Mouse (Mus musculus) thymus, adult 2 months (tissue): Measurements from ENCODE around the gene Map7. TPM values are rescaled to one million over a fixed set of nuclear protein-coding genes. Genes with fewer than 3 reads are reported as not detected.

Source experiments
- DNase-seq: peaks from one replicate; pipeline ENCODE4 v3.0.0; 2021
- H3K27ac ChIP-seq: fragments of 200-500 bp; 2 replicates; pipeline ENCODE4 v1.5.1; 2012; ENCODE audit warnings: low read length, control low read depth; ENCODE audit not compliant: control insufficient read depth, insufficient read depth
- H3K27me3 ChIP-seq: fragments of 200-500 bp; 2 replicates; pipeline ENCODE4 v1.6.1; 2012; ENCODE audit warnings: mild to moderate bottlenecking, low read length, moderate library complexity, mixed read lengths; ENCODE audit not compliant: control insufficient read depth, insufficient read depth
- H3K36me3 ChIP-seq: fragments of 200-500 bp; 2 replicates; pipeline ENCODE4 v1.6.1; 2012; ENCODE audit warnings: mild to moderate bottlenecking, low read length, moderate library complexity; ENCODE audit not compliant: control insufficient read depth, insufficient read depth
- H3K4me1 ChIP-seq: fragments of 200-500 bp; replicated peaks from 2 replicates; pipeline ENCODE4 v1.6.1; 2012; ENCODE audit warnings: low read length; ENCODE audit not compliant: control insufficient read depth, insufficient read depth
- H3K4me3 ChIP-seq: fragments of 200-500 bp; 2 replicates; pipeline ENCODE4 v1.5.1; 2012; ENCODE audit warnings: mild to moderate bottlenecking, low read length, control low read depth, moderate library complexity; ENCODE audit not compliant: control insufficient read depth, insufficient read depth
- CTCF ChIP-seq: fragments of 200-500 bp; IDR thresholded peaks from 2 replicates; pipeline ENCODE4 v1.5.1; 2012; ENCODE audit warnings: mild to moderate bottlenecking, control low read depth, low read length, moderate library complexity, borderline replicate concordance; ENCODE audit not compliant: control insufficient read depth, poor library complexity, insufficient read depth; ENCODE audit errors: extremely low read depth
- POLR2A ChIP-seq: fragments of 200-500 bp; IDR thresholded peaks from 2 replicates; pipeline ENCODE4 v1.6.1; 2012; ENCODE audit warnings: mild to moderate bottlenecking, low read length, control low read depth, moderate library complexity; ENCODE audit not compliant: control insufficient read depth, poor library complexity, insufficient read depth; ENCODE audit errors: extremely low read depth
- WGBS: fragments of 180-500 bp; shearing (Covaris S2); methylation state at CpG from one replicate; pipeline ENCODE4 v1.1.7; 2018; 5-methylcytosine and 5-hydroxymethylcytosine counted together
- polyA plus RNA-seq: library from polyadenylated mRNA; depleted of rRNA; stranded (reverse); fragments of >200 nt; gene quantifications from 2 replicates; pipeline ENCODE4 v1.2.3, GENCODE M21; 2012

Gene Map7
- polyA plus RNA-seq, 1 experiment: 6.9 TPM

DNA sequence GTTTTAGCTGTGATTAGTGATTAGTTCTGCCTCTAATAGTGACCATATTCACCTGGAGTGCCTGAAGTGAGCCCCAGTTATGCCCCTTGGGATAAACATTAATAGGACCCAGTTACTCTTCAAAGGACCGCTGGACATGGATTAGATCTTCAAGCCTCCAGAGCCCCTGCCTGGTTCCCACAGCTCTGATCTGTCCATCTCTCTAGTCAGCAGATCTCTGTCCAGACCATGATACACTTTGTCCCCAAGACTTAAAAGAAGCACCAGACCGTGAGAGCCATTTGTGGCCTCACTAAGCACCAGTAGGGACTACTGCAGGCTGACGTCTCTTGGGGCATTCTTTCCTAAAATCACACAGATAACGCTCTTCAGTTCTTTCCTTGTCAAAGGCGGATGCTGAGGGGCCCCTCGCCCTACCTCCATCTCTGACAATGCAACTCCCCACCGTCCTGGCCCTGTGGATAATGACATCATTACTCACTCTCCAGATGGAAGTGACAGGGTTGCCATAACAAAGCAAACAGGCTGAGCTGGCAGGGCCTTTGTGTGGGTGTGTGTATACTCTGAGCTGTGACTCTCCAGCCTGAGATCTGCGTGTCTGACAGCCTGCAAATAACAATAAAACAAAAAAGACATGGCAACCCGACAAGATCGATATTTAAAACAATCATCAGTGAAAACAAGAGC is 137.2 kb downstream of the Map7 start:
- H3K36me3 ChIP-seq: peaks cover 6% of the 10 kb centered on the region; the same call in 1 of the 2 replicates
- WGBS: 89% methylated on average over 10 of the region's 10 CpGs
- H3K27ac ChIP-seq: no peak overlapping the region
- peaks cover 11% of the 10 kb centered on the region for H3K4me1 ChIP-seq
- no peaks in the 10 kb centered on the region for H3K27me3 ChIP-seq
- TF ChIP-seq CTCF (no peak), POLR2A (no peak)
- DNase-seq: no peak
- no peak overlapping the region for H3K4me3 ChIP-seq

DNA sequence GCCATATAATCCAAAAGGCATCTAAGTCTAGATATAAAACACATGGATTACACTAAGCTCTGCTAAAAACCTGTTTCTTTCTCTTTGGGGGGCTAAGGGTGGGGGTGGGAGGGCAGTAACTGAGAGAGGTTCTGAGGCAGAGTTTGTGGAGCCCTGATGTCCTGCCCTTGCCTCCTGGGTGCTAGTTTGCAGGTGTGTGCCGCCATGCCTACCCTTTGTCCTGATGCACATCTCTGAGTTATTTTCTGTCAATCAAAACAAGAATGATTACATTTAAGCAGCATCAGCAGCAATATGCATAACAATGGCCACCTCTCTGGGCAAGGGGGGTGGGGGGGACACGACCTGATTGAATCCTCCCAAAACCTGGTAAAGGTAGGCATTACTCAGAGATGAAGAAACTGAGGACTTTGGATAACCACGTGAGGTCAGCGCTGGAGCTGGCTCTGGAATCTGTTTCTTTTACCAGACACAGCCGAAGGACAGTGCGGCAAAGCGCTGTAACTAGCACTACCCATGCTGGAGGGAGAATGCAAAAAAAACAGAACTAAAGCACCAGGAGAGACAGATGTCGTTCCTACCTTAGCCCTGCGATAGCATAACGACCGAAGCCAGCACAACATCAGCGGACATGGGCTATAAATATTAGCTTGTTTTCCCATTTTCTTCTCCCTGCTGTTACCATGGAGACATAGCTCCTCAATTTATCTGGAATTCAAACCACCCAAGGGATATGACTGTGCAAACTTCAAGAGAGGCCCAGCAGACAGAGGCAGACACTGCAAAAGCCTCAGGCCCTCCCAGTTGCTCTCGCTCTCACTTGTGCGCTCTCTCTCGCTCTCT is 137.9 kb downstream of the Map7 start:
- WGBS: 90% methylated on average over 15 of the region's 15 CpGs
- DNase-seq: no peak
- Histone ChIP-seq H3K4me3 (no peak overlapping the region), H3K27me3 (no peaks in the 10 kb centered on the region), H3K4me1 (peaks cover 9% of the 10 kb centered on the region), H3K27ac (no peak overlapping the region), H3K36me3 (no peaks in the 10 kb centered on the region)
- no peak for TF ChIP-seq CTCF
- TF ChIP-seq POLR2A: no peak

DNA sequence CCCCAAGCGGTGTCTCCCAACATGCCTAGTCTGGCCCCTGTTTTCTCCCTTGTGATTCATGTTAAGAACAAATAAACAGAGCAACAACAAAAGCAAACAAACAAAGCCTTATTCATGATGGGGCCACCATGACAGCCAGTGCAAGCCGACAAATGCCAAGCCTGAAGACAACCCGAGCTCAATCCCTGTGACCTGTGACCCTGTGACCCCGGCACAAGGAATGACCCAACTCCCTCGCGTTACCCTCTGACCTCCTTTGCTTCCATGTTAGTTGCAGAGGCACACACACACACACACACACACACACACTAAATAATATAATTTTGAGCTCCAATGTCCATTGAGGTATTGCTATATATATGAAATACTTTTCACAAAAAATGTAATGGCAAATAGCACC is 139.1 kb downstream of the Map7 start:
- Histone ChIP-seq H3K36me3 (no peaks in the 10 kb centered on the region), H3K27me3 (no peaks in the 10 kb centered on the region), H3K4me3 (no peak overlapping the region), H3K4me1 (peaks cover 4% of the 10 kb centered on the region; the same call in 1 of the 2 replicates), H3K27ac (no peak overlapping the region)
- TF ChIP-seq CTCF (no peak), POLR2A (no peak)
- 97% methylated on average over 6 of the region's 6 CpGs for WGBS
- no peak for DNase-seq

DNA sequence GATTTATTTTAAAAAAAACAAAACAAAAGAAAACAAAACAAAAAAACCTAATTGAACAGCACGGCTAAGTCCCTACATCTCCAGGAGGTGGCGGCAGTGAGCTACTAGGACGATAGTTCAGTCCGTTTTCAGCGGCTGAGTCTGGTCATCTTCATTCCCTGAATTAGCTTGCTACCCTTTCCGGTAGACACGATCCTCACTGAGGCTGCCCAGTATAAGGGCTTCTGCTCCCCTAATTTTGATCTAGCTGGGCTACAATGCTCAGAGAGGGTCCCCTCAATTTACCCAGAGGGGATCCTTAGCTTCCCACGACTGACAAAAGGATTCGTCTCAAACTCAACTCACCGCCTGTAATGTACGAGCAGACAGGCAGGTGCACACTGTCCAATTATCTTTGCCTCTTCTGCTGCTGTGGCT is 142.2 kb downstream of the Map7 start:
- H3K4me3 ChIP-seq: peak overlapping the region; percentile 19; the same call in 1 of the 2 replicates
- 2% methylated on average over 11 of the region's 11 CpGs for WGBS
- no peaks in the 10 kb centered on the region for H3K27me3 ChIP-seq
- TF ChIP-seq POLR2A: no peak
- no peak for TF ChIP-seq CTCF
- H3K36me3 ChIP-seq: no peaks in the 10 kb centered on the region
- no peak overlapping the region for H3K27ac ChIP-seq
- peak; percentile 77 for DNase-seq
- peaks cover 4% of the 10 kb centered on the region; the same call in 1 of the 2 replicates for H3K4me1 ChIP-seq

DNA sequence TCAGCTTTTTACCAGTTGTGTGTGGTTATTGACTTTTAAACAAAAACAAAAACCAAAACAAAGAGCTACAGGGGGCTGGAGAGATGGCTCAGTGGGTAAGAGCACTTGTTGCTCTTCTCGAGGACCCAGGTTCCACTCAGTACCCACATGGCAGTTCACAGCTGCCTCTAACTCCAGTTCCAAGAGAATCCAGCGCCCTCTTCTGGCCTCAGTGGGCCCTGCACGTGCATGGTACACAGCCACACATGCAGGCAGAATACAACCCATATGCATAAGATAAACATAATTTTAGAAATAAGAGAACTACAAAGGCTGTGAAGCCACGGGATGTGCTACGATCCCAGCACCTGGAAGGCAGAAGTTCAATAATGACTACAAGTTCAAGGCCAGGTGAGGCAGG is 147.7 kb downstream of the Map7 start:
- 76% methylated on average over 5 of the region's 5 CpGs for WGBS
- Histone ChIP-seq H3K27me3 (no peaks in the 10 kb centered on the region), H3K27ac (no peak overlapping the region), H3K4me1 (no peaks in the 10 kb centered on the region), H3K36me3 (no peaks in the 10 kb centered on the region), H3K4me3 (no peak overlapping the region)
- peak; percentile 58 for DNase-seq
- TF ChIP-seq CTCF (peak; percentile 49; the same call in 1 of the 2 replicates), POLR2A (no peak)

DNA sequence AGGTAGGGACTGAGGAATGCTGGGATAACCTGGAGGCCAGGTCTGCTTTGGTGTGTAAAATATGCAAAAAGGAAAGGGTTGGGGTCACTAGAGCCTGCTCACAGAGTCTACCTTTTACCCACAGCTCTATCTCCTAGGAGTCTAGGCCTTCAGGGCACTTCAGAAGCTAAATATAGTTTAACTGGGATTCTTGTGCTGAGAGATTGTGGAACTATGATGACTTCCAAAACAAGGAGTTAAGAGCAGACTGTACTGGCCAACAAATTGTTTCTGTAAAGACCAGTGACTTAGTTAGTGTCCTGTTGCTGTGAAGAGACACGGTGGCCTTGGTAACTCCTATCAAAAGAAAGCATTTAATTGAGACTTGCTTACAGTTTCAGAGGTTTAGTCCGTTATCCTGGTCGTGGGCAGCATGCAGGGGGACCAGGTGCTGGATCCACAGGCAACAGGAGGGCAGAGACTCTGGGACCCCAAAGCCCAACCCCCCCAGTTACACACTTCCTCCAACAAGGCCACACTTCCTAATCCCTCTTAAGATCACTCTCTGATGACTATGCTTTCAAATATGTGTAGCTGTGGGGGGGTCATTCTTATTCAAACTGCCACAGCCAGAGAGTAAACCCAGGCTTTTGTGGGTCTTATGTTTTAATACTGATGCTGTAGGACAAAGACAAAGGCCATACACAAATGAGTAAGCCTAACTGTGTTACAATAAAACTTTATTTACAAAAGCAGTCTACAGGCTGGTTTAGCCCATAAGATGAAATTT is 150.1 kb downstream of the Map7 start:
- TF ChIP-seq POLR2A: no peak
- no peak for TF ChIP-seq CTCF
- no peak for DNase-seq
- H3K4me3 ChIP-seq: no peak overlapping the region
- 65% methylated on average over 3 of the region's 3 CpGs for WGBS
- no peak overlapping the region for H3K27ac ChIP-seq
- no peaks in the 10 kb centered on the region for H3K36me3 ChIP-seq
- H3K4me1 ChIP-seq: no peaks in the 10 kb centered on the region
- H3K27me3 ChIP-seq: no peaks in the 10 kb centered on the region

DNA sequence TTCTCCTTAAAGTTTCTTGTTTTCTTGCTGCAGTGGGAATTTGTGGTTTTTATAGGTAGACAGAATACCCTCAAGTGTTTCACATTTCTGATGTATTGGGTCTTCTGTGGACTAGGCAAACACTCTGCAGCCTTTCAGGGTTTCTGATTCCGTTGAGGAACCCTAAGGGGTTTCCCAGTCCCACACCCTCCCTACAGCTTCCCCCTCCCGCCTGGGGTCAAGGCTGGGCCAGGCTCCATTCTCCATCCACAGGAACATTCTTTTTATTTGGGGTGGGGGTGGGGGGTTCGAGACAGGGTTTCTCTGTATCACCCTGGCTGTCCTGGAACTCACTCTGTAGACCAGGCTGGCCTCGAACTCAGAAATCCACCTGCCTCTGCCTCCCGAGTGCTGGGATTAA is 150.8 kb downstream of the Map7 start:
- whole genome bisulfite sequencing: 93% methylated on average over 5 of the region's 5 CpGs
- TF ChIP-seq CTCF: no peak
- no peak for TF ChIP-seq POLR2A
- H3K4me1 ChIP-seq: no peaks in the 10 kb centered on the region

More for the DNA sequence above, 150.8 kb downstream of the Map7 start:
- no peaks in the 10 kb centered on the region for H3K36me3 ChIP-seq
- H3K4me3 ChIP-seq: no peak overlapping the region
- no peaks in the 10 kb centered on the region for H3K27me3 ChIP-seq
- H3K27ac ChIP-seq: no peak overlapping the region
- DNase-seq: no peak
